22 mouse cellular contexts compared by ENCODE assay signal in the genomic region with DNA sequence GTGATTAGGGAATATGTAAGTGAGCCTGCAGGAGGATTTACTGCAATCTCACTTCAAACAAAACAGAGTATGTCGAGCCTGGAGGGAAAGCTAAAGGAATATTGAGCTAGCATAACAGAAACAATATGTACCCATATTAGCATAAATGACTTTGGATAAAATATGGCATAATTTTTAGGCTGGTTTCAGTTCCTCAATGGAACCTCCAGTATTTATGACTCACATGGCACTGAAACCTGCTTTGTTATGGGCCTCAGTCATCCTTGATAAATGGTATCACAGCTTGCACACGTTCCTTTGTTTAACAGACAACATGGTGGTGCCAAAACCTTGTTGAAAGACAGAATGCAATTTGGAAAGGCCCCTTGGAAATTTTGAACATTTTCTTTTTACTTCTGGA.
DNase-seq lines count a peak whose midpoint lies in the region; ATAC-seq and TF ChIP-seq lines count a peak whose summit lies in the region.
"Had no signal": no experiment of that assay in that cellular context is flagged by ENCODE, and none has a peak within 500 bp of the region (broad histone marks: within the 10 kb centered on the region; RNA-seq: fewer than 3 reads in every experiment).

No protein-coding gene starts in this region.

- H3K9ac ChIP-seq in CH12.LX (ENCODE audit: insufficient read depth, low read depth): no peak overlapping the region
- H3K9ac ChIP-seq in midbrain, embryonic 13.5 days (replicated peaks): no peak overlapping the region
- H3K9ac ChIP-seq: embryonic facial prominence, embryonic 12.5 days had no signal

- H3K4me2 ChIP-seq in CH12.LX (ENCODE audit: insufficient read depth, low read depth, poor library complexity, severe bottlenecking): no peak overlapping the region
- no peak overlapping the region for H3K4me2 ChIP-seq in midbrain, embryonic 13.5 days (replicated peaks)
- H3K4me2 ChIP-seq: embryonic facial prominence, embryonic 12.5 days had no signal

- TF ChIP-seq CTCF in CH12.LX (conservative IDR thresholded peaks at IDR 0.05 in 1 of 2, IDR thresholded peaks at IDR 0.05 in 1 of 2; ENCODE audit: low read depth in 2 of 2, low read length in 2 of 2): no peak

- H3K9me3 ChIP-seq in CH12.LX (replicated peaks; ENCODE audit: low read length): no peaks in the 10 kb centered on the region
- H3K9me3 ChIP-seq in midbrain, embryonic 13.5 days: no peaks in the 10 kb centered on the region
- no peaks in the 10 kb centered on the region for H3K9me3 ChIP-seq in midbrain, embryonic 10.5 days (replicated peaks)
- H3K9me3 ChIP-seq: embryonic facial prominence, embryonic 10.5 days; embryonic facial prominence, embryonic 12.5 days; G1E had no signal

- peak; percentile 49; the same call in 1 of the 2 replicates for TF ChIP-seq EP300 in CH12.LX (IDR thresholded peaks at IDR 0.05; ENCODE audit: low read length)

- H3K27me3 ChIP-seq in CH12.LX (replicated peaks): no peaks in the 10 kb centered on the region
- H3K27me3 ChIP-seq in midbrain, embryonic 13.5 days: no peaks in the 10 kb centered on the region
- no peaks in the 10 kb centered on the region for H3K27me3 ChIP-seq in midbrain, embryonic 10.5 days (ENCODE audit: low read depth, poor library complexity, severe bottlenecking)
- H3K27me3 ChIP-seq: embryonic facial prominence, embryonic 12.5 days; Patski had no signal

- in situ Hi-C loops in CH12.LX (cut with MboI; ENCODE audit: low pct_ligation_motif_present, low pct_unique_long_range_greater_than_20kb, low sequenced_read_pairs): no loop called here

- TF ChIP-seq RAD21 in CH12.LX (IDR thresholded peaks at IDR 0.05; ENCODE audit: low read depth, low read length): no peak

- peak; percentile 84 for ATAC-seq in common myeloid progenitor, adult 5-6 weeks (replicated peaks; ENCODE audit: low read depth, poor library complexity, severe bottlenecking)
- ATAC-seq in megakaryocyte, adult 5-6 weeks (ENCODE audit: poor library complexity, severe bottlenecking): peak; percentile 92
- ATAC-seq in monocyte, adult 5-6 weeks (replicated peaks; ENCODE audit: insufficient number of reproducible peaks, low FRiP score, low TSS enrichment, poor library complexity, severe bottlenecking): 0 out of 2 replicates have a peak, but pooled peaks have one; percentile 40
- ATAC-seq in midbrain, embryonic 13.5 days: no peak
- ATAC-seq: activated CD4-positive, CD25-positive, alpha-beta regulatory T cell, adult 4 months; forebrain, embryonic 14.5 days; forebrain, embryonic 16.5 days; Patski had no signal

- WGBS in midbrain, embryonic 13.5 days: 71% methylated on average over 2 of the region's 2 CpGs
- 80% methylated on average over 2 of the region's 2 CpGs for WGBS in midbrain, embryonic 10.5 days

- H3K27ac ChIP-seq in CH12.LX (ENCODE audit: insufficient read depth, low read depth): no peak overlapping the region
- H3K27ac ChIP-seq in midbrain, embryonic 13.5 days: no peak overlapping the region
- no peak overlapping the region for H3K27ac ChIP-seq in midbrain, embryonic 10.5 days (replicated peaks)
- H3K27ac ChIP-seq: embryonic facial prominence, embryonic 10.5 days; embryonic facial prominence, embryonic 12.5 days had no signal

- no peaks in the 10 kb centered on the region for H3K36me3 ChIP-seq in CH12.LX (replicated peaks in 1 of 2; ENCODE audit: control insufficient read depth in 1 of 2, insufficient read depth in 1 of 2, low read length in 1 of 2)
- H3K36me3 ChIP-seq in midbrain, embryonic 13.5 days: no peaks in the 10 kb centered on the region
- H3K36me3 ChIP-seq in midbrain, embryonic 10.5 days: no peaks in the 10 kb centered on the region
- H3K36me3 ChIP-seq: embryonic facial prominence, embryonic 10.5 days; embryonic facial prominence, embryonic 12.5 days; G1E had no signal

- H3K4me3 ChIP-seq in CH12.LX (replicated peaks in 1 of 3; ENCODE audit: low read depth in 2 of 3, low read length in 2 of 3, poor library complexity in 1 of 3): no peak overlapping the region
- H3K4me3 ChIP-seq in midbrain, embryonic 13.5 days (replicated peaks): no peak overlapping the region
- H3K4me3 ChIP-seq in midbrain, embryonic 10.5 days: no peak overlapping the region
- H3K4me3 ChIP-seq: embryonic facial prominence, embryonic 10.5 days; embryonic facial prominence, embryonic 12.5 days had no signal

- H3K4me1 ChIP-seq in CH12.LX (ENCODE audit: control insufficient read depth in 1 of 2, insufficient read depth in 2 of 2): peaks cover 4 to 14% of the 10 kb centered on the region in 2 experiments; a peak in 3 of 4 replicates
- no peaks in the 10 kb centered on the region for H3K4me1 ChIP-seq in midbrain, embryonic 13.5 days (replicated peaks)
- H3K4me1 ChIP-seq in midbrain, embryonic 10.5 days: no peaks in the 10 kb centered on the region
- H3K4me1 ChIP-seq: embryonic facial prominence, embryonic 10.5 days; embryonic facial prominence, embryonic 12.5 days had no signal

- no peaks in the 10 kb centered on the region for H3K79me2 ChIP-seq in CH12.LX (replicated peaks; ENCODE audit: control insufficient read depth, extremely low read depth, insufficient read depth, poor library complexity, severe bottlenecking)

- dilution Hi-C loops in CH12.LX (cut with MboI; ENCODE audit: extremely low pct_ligation_motif_present, extremely low pct_unique_long_range_greater_than_20kb, low sequenced_read_pairs): no loop called here

- DNase-seq in CH12.LX (ENCODE audit: extremely low read depth): peak; percentile 39
- DNase-seq in midbrain, embryonic 10.5 days (ENCODE audit: low spot score): no peak
- DNase-seq in thymus, postnatal 14 days: no peak
- DNase-seq: adrenal gland, adult 8-10 months; adrenal gland, postnatal 14 days; adrenal gland, postnatal 36 days; cerebellum, adult 18-20 months; cerebellum, adult 8-10 months; cerebellum, adult 9-11 months; cerebellum, postnatal 14 days; cerebellum, postnatal 36 days had no signal

- no peak for TF ChIP-seq POLR2A in CH12.LX (IDR thresholded peaks at IDR 0.05; ENCODE audit: low read depth, low read length)

TF ChIP-seq in CH12.LX, 34 proteins besides CTCF, POLR2A, EP300 and RAD21:
- no peak for TF ChIP-seq TBP (conservative IDR thresholded peaks at IDR 0.05; ENCODE audit: low read depth, low read length)
- TF ChIP-seq IRF4 (IDR thresholded peaks at IDR 0.05; ENCODE audit: low read depth, low read length): peak; percentile 69
